Mouse (Mus musculus) embryonic facial prominence, embryonic 15.5 days (tissue): ENCODE results near the gene Slit3. TPM values are rescaled to one million over a fixed set of nuclear protein-coding genes. Genes with fewer than 3 reads are reported as not detected.

Experiments
- ATAC-seq: fragments of 200-750 bp; cut with Nextera tagmentation; 2 replicates; pipeline ENCODE4 v1.8.0; 2017; ENCODE audit warnings: low read depth, moderate TSS enrichment; ENCODE audit not compliant: insufficient number of reproducible peaks, low FRiP score, low TSS enrichment
- H3K27ac ChIP-seq: fragments of 300-500 bp; sonication (generic); replicated peaks from 2 replicates; pipeline ENCODE4 v1.5.1; 2015; ENCODE audit warnings: mild to moderate bottlenecking, inconsistent platforms
- H3K27me3 ChIP-seq: fragments of 300-500 bp; sonication (generic); 2 replicates; pipeline ENCODE4 v1.6.1; 2015; ENCODE audit warnings: inconsistent platforms
- H3K36me3 ChIP-seq: fragments of 300-500 bp; sonication (generic); 2 replicates; pipeline ENCODE4 v1.6.1; 2015; ENCODE audit warnings: mild to moderate bottlenecking, inconsistent platforms
- H3K4me1 ChIP-seq: fragments of 300-500 bp; sonication (generic); 2 replicates; pipeline ENCODE4 v1.6.1; 2015; ENCODE audit warnings: inconsistent platforms
- H3K4me2 ChIP-seq: fragments of 300-500 bp; sonication (generic); replicated peaks from 2 replicates; pipeline ENCODE4 v1.6.1; 2015; ENCODE audit warnings: mild to moderate bottlenecking, inconsistent platforms
- H3K4me3 ChIP-seq: fragments of 300-500 bp; sonication (generic); replicated peaks from 2 replicates; pipeline ENCODE4 v1.5.1; 2015; ENCODE audit warnings: mild to moderate bottlenecking, inconsistent platforms
- H3K9ac ChIP-seq: fragments of 300-500 bp; sonication (generic); 2 replicates; pipeline ENCODE4 v1.6.1; 2015; ENCODE audit warnings: inconsistent platforms
- H3K9me3 ChIP-seq: fragments of 300-500 bp; sonication (generic); replicated peaks from 2 replicates; pipeline ENCODE4 v1.6.1; 2016; ENCODE audit warnings: inconsistent platforms
- WGBS: fragments of 180-500 bp; shearing (Covaris S2); methylation state at CpG from one replicate; pipeline ENCODE4 v1.1.7; 2015; 5-methylcytosine and 5-hydroxymethylcytosine counted together
- polyA plus RNA-seq: library from polyadenylated mRNA; unstranded; fragments of >200 nt; fragmentation: Nextera tagmentation; extraction: Ambion mirVana; gene quantifications from 2 replicates; pipeline ENCODE4 v1.2.1, GENCODE M21; 2015

Gene Slit3
- polyA plus RNA-seq, 1 experiment from 2014 or later: 27.6 TPM

GRCm38 (mm10) chr11:35537128-35538088 lies 416.4 kb downstream of the Slit3 start:
- H3K9ac ChIP-seq: no peak overlapping the region
- WGBS: 41% methylated on average over 18 of the region's 18 CpGs
- no peak overlapping the region for H3K4me3 ChIP-seq
- H3K4me1 ChIP-seq: no peaks in the 10 kb centered on the region
- no peak for ATAC-seq
- H3K27ac ChIP-seq: no peak overlapping the region
- H3K27me3 ChIP-seq: 0 out of 2 replicates have a peak, but pooled peaks cover 4% of the 10 kb centered on the region
- H3K9me3 ChIP-seq: no peaks in the 10 kb centered on the region
- no peaks in the 10 kb centered on the region for H3K36me3 ChIP-seq
- H3K4me2 ChIP-seq: no peak overlapping the region

GRCm38 (mm10) chr11:35542731-35543130 lies 421.7 kb downstream of the Slit3 start:
- H3K36me3 ChIP-seq: no peaks in the 10 kb centered on the region
- H3K9ac ChIP-seq: no peak overlapping the region
- H3K4me1 ChIP-seq: peaks cover 6% of the 10 kb centered on the region; the same call in 1 of the 2 replicates
- no peak overlapping the region for H3K27ac ChIP-seq
- peaks cover 9% of the 10 kb centered on the region; the same call in 1 of the 2 replicates for H3K27me3 ChIP-seq
- WGBS: 93% methylated on average over 10 of the region's 10 CpGs
- no peak overlapping the region for H3K4me2 ChIP-seq
- no peaks in the 10 kb centered on the region for H3K9me3 ChIP-seq
- H3K4me3 ChIP-seq: no peak overlapping the region
- no peak for ATAC-seq

DNA sequence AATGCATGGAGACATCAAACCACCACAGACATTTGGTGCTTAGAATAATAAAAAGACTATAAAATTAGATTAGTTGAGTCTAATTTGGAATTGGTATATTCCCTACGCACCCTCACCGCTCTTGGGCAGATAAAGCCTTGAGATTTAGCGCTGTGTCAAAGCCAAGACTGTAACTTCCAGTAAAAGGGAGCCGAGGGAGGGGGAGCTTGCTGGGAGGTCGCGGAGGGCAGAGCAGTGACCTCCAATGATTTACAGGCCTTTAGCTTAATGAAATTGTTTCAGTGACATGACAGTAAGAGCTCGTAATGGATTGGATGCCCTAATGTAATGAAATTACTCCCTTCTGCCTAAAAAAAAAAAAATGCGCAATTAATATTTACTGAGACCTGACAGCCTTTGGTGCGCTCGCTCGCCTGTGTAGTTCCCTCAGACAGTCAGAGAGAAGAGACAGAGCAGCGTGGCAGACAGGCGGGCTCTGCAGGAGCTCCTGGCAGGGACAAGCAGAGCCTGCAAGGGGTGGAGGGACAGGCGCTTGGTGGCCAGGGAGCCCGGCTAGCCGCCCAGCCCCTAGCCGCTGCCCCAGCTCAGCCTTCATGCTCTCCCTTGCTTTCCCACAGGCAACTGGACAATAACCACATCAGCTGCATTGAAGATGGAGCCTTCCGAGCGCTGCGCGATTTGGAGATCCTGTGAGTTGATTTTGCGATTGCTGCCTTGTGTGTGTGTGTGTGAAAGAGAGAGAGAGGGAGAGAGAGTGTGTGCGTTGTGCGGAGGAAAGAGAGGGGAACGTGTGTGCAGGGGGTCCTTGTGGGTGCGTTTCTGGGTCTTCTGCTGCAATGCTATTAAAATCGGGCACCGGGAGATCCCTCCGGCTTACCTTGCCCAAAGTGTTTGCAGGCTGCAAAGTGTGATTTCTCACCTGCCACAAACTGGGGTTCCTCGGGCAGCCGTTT lies 423.4 kb downstream of the Slit3 start:
- WGBS: 47% methylated on average over 31 of the region's 31 CpGs
- H3K27ac ChIP-seq: no peak overlapping the region
- H3K4me3 ChIP-seq: no peak overlapping the region
- no peak overlapping the region for H3K4me2 ChIP-seq
- H3K36me3 ChIP-seq: no peaks in the 10 kb centered on the region
- no peak for ATAC-seq
- H3K4me1 ChIP-seq: peaks cover 11% of the 10 kb centered on the region; the same call in 1 of the 2 replicates
- no peaks in the 10 kb centered on the region for H3K9me3 ChIP-seq
- no peak overlapping the region for H3K9ac ChIP-seq
- H3K27me3 ChIP-seq: peaks cover 9% of the 10 kb centered on the region; the same call in 1 of the 2 replicates

GRCm38 (mm10) chr11:35546081-35546822 lies 425.2 kb downstream of the Slit3 start:
- H3K4me2 ChIP-seq: no peak overlapping the region
- no peak overlapping the region for H3K4me3 ChIP-seq
- no peak overlapping the region for H3K27ac ChIP-seq
- no peak for ATAC-seq
- peaks cover 11% of the 10 kb centered on the region; the same call in 1 of the 2 replicates for H3K4me1 ChIP-seq
- 51% methylated on average over 7 of the region's 7 CpGs for WGBS
- H3K9ac ChIP-seq: no peak overlapping the region
- no peaks in the 10 kb centered on the region for H3K9me3 ChIP-seq
- H3K27me3 ChIP-seq: peaks cover 9% of the 10 kb centered on the region; the same call in 1 of the 2 replicates
- no peaks in the 10 kb centered on the region for H3K36me3 ChIP-seq

- no peak for ATAC-seq
Measured at GRCm38 (mm10) chr11:35550036-35550435, 429.0 kb downstream of the Slit3 start.

GRCm38 (mm10) chr11:35556192-35556591 lies 435.2 kb downstream of the Slit3 start:
- Histone ChIP-seq H3K36me3 (no peaks in the 10 kb centered on the region), H3K27me3 (no peaks in the 10 kb centered on the region), H3K9me3 (no peaks in the 10 kb centered on the region), H3K9ac (no peak overlapping the region), H3K4me1 (no peaks in the 10 kb centered on the region), H3K4me3 (no peak overlapping the region), H3K27ac (no peak overlapping the region), H3K4me2 (no peak overlapping the region)
- no peak for ATAC-seq
- WGBS: 60% methylated on average over 11 of the region's 11 CpGs

More at GRCm38 (mm10) chr11:35550036-35550435, 429.0 kb downstream of the Slit3 start:
- Histone ChIP-seq H3K36me3 (no peaks in the 10 kb centered on the region), H3K9ac (no peak overlapping the region), H3K27ac (no peak overlapping the region), H3K9me3 (no peaks in the 10 kb centered on the region), H3K27me3 (peaks cover 1% of the 10 kb centered on the region; the same call in 1 of the 2 replicates), H3K4me1 (0 out of 2 replicates have a peak, but pooled peaks cover 6% of the 10 kb centered on the region), H3K4me2 (no peak overlapping the region), H3K4me3 (no peak overlapping the region)
- WGBS: 81% methylated on average over 9 of the region's 9 CpGs

DNA sequence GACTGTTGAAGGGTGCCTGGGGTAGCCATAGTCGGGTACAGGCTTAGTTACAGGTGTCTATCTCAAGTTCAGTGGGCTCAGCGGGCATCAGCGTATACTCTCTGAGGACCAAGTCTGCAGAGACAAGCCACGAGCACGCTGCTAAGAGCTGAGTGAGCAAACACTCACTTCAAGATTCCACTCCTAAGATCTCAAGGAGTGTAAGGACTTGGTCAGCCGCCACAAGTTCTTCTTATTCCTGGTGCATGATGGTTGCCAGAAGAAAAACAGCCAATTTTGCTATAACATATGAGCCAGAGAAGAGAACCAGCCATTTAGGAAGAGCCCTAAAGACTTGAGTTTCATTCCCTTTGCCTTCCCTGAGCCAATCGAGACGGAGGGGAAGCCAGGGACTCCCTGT lies 436.5 kb downstream of the Slit3 start:
- no peak for ATAC-seq
- H3K36me3 ChIP-seq: no peaks in the 10 kb centered on the region
- H3K4me2 ChIP-seq: no peak overlapping the region
- WGBS: 86% methylated on average over 8 of the region's 8 CpGs
- H3K4me1 ChIP-seq: no peaks in the 10 kb centered on the region
- no peaks in the 10 kb centered on the region for H3K9me3 ChIP-seq
- H3K9ac ChIP-seq: no peak overlapping the region
- H3K27me3 ChIP-seq: no peaks in the 10 kb centered on the region
- no peak overlapping the region for H3K4me3 ChIP-seq
- H3K27ac ChIP-seq: no peak overlapping the region

DNA sequence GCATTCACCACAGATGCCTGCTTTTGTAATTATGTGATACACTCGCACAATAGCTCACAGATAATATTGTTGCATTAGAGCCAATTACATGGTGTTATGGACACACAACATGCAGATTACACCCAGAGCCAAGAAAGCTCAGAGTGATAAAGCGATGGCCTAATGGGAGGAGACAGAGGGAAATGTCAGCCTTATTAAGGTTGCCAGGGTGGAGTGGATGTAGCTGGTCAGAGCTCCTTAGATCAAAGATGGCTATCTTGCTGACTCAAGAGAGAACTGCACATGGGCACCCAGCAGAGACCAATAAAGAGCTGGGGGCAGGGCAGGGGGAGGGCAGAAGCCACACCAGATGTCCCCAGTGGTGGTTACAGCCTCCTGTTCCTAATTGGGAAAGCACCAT lies 437.3 kb downstream of the Slit3 start:
- no peaks in the 10 kb centered on the region for H3K9me3 ChIP-seq
- no peaks in the 10 kb centered on the region for H3K36me3 ChIP-seq
- no peak for ATAC-seq
- H3K4me2 ChIP-seq: no peak overlapping the region
- H3K27me3 ChIP-seq: no peaks in the 10 kb centered on the region
- no peaks in the 10 kb centered on the region for H3K4me1 ChIP-seq
- no peak overlapping the region for H3K9ac ChIP-seq
- no peak overlapping the region for H3K4me3 ChIP-seq
- 79% methylated on average over 2 of the region's 2 CpGs for WGBS
- H3K27ac ChIP-seq: no peak overlapping the region

DNA sequence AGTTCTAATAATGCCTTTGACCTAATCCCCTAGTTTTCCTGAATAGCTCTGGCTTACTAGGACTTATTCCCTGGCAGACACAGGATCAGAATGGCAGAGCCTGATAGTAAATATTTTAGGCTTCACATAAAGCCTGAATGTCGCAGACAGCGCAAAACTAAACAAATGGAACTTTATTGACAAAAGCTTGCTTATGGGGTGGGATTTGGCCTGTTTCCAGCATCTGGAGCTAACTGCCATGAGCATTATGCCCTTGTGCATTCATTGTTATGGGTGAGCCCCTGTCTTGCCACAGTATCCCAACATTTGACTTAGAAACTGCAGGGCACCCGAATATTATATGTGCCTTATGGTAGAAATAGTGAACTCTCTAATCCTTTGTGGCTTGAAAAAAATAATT lies 438.4 kb downstream of the Slit3 start:
- no peak for ATAC-seq
- H3K36me3 ChIP-seq: no peaks in the 10 kb centered on the region
- no peak overlapping the region for H3K9ac ChIP-seq
- 0 out of 2 replicates have a peak, but pooled peaks cover 3% of the 10 kb centered on the region for H3K4me1 ChIP-seq
- H3K27ac ChIP-seq: no peak overlapping the region
- 75% methylated on average over 3 of the region's 3 CpGs for WGBS
- H3K4me3 ChIP-seq: no peak overlapping the region
- H3K27me3 ChIP-seq: no peaks in the 10 kb centered on the region
- no peaks in the 10 kb centered on the region for H3K9me3 ChIP-seq
- no peak overlapping the region for H3K4me2 ChIP-seq

- ATAC-seq: no peak
- Histone ChIP-seq H3K4me3 (no peak overlapping the region), H3K9me3 (no peaks in the 10 kb centered on the region), H3K36me3 (no peaks in the 10 kb centered on the region), H3K9ac (no peak overlapping the region), H3K27me3 (no peaks in the 10 kb centered on the region), H3K4me1 (0 out of 2 replicates have a peak, but pooled peaks cover 3% of the 10 kb centered on the region), H3K27ac (no peak overlapping the region), H3K4me2 (no peak overlapping the region)
- WGBS: 65% methylated on average over 9 of the region's 9 CpGs
Measured at GRCm38 (mm10) chr11:35561760-35562159, 440.7 kb downstream of the Slit3 start.
